Comparison of ENCODE assay signal across 8 mouse cellular contexts in the genomic region with DNA sequence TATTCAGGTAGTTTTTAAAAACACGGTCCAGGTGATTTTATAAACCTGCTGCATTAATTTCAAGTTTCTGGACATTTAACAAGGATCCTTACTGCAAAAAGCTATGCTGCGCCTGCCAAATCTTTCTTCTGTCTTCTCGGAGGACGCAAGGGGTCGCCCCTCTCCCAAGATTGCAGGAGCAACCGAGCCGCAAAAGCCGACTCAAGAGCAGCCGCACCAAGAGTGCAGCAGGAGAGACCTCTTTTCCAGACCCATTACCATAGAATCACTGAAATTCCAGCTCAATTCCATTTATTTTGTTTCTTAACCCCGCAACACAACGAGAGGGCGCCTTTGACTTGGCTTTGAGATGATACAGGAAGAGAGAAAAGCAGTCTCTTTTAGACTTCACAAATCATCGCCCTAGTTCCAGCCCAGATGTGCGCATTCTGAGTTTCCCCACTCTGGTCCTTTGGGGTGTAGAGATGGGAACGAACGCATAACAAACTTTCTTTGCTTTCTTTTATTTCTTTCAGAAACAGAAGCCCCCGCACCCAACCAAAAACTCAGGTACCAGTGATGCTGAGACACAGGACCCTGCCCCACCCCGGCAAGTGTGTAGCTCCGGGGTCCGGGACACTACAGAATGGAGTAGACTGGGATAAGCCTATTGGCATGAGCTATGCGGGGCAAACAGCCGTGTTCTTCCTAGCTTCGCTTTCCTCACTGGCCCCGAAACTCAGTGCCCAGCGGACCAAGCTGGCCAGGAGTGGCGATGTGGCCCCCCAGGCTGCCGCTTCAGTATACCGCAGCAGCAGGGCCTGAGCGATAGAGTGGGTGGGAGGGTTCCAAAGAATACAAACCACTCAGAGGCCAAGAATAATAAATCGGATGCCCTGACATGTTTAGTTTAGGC. TPM values are rescaled to one million over a fixed set of nuclear protein-coding genes. Genes with fewer than 3 reads are reported as not detected.
DNase-seq lines count a peak whose midpoint lies in the region.

No protein-coding gene starts in this region.

- DNase-seq in adrenal gland, adult 8-10 months, result peak; percentile 51
- peak; percentile 92 for DNase-seq in embryo, embryonic 10.5 days (ENCODE audit: low spot score)
- peak; percentile 60 for DNase-seq in gastrocnemius, postnatal 25 days
- peak; percentile 50 for DNase-seq in hindlimb bud, embryonic 11.5 days (ENCODE audit: extremely low spot score, low read depth, low spot score)
- DNase-seq in left cerebral cortex, adult 18-20 months (ENCODE audit: low spot score in 2 of 2), result peak; percentile 88 to 92
- DNase-seq in lung, postnatal 25 days (ENCODE audit: low spot score), result peak; percentile 51
- DNase-seq in right cerebral cortex, adult 18-20 months, result peak; percentile 89
- DNase-seq in T-cell, adult 2 months (ENCODE audit: low spot score), result no peak

RNA-seq across cellular contexts. Expression of a gene that starts 2.6 kb away (rescaled TPM):
- 10 to 100 TPM; 17.8 to 27.8 (median 23.5) TPM for total RNA-seq in adrenal gland, adult 8-10 months (2022)
- 1 to 10 TPM in 1 of 2 experiments, under 1 TPM in 1; 0.99 to 3.5 TPM for total RNA-seq in gastrocnemius, postnatal 25 days (2021)
- total RNA-seq in left cerebral cortex, adult 18-20 months (2021), result 10 to 100 TPM; 11.5 to 13.8 TPM
